Mouse (Mus musculus) MN1 (cell line): Measurements from ENCODE around the gene Tmem100.

Experiments used
- DNase-seq: peaks from one replicate; pipeline ENCODE4 v3.0.0-alpha.2; 2016; ENCODE audit warnings: low spot score

Gene Tmem100

DNA sequence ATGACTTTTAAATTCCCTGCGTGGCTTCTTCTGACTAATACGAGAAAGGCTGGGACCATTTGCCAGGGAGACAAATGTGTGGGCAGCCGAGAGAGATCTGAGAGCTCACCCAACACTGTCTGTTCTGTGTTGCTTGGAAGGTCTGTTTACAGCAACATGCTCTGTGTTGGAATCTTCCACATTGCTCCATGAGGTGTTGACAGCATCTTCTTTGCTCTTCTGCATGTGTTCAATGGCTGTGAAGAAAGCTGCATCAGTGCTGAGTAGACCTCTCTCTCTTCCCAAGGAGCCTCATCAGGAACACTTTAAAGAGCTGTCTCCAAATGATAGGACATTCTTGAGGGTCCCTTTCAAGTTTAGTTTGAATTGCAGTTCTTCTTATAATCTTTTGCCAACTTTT, 32.5 kb downstream of the Tmem100 start:
- DNase-seq: no peak

DNA sequence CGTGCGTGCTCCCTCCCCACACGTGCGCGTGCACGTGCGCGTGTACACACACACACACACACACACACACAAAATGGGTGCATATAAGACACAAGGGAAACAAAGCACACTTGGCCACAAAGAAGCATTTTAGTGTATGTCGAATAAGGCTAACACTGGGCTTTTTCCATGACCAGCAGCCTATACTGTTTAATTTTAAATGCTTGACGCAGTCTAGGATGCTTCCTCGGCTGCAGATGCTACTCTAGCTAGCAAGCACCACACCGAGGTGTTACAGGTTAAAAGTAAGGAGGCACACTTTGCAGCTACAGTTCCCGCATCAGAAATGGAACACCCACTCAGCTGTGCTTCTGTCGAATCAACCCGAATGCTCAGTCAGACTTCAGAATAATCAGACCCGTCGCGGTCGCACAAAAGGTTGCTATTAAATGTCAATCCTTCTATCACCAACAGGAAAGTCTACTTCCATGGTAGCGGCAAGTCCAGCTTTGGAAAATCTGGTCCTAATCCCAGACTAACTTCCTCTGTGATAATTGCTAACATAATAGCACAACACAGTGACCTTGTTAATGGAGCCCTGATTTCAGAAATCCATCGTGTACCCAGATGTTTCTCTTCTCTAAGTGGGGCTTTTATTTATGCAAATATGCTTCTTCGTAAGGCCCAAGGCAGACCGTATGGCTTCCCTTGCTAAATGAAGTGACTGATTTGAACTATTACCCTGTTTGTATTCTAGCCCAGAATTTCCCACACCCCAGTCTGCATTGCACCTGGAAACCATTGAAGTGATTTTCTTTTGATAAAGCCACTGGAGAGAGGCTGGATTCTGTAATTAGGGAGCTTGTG, 36.5 kb downstream of the Tmem100 start:
- DNase-seq: no peak

DNA sequence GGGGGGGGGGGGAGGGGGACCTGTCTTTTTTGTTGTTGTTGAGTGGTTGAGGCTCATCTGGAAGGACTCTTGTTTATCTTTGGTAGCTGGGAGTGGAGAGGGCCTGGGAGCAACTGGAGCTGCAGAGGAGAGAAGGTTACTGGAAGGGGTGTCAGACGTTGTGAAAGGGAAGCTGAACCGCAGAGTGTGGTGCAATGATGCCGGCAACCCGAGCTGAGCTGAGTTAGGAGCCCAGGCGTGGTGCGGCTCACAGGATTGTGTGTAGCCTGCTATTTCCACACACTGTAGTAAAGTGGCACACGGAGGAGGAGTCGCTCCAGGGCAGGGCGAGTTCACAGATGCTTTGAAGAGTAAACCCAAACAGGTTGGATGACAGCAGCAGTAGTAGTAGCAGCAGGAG, 41.6 kb downstream of the Tmem100 start:
- no peak for DNase-seq

DNA sequence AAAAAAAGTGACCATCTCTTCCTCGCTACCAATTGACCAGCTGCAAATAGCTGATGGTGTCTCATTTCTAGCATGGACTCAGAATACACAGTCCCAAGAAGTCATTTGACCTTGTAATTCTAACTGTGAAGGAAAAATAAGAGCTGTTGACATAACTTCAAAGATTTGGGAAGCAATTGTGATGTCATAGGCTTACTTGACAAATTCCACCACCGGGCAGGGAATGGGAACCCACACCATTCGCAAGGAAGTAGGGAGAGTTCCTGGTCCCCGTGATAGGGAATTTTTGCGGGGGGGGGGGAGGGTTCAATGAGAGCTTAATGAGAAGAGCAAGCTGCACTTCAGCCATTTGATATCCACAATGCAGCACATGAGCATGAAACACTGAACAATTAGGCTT, 43.1 kb downstream of the Tmem100 start:
- DNase-seq: no peak

DNA sequence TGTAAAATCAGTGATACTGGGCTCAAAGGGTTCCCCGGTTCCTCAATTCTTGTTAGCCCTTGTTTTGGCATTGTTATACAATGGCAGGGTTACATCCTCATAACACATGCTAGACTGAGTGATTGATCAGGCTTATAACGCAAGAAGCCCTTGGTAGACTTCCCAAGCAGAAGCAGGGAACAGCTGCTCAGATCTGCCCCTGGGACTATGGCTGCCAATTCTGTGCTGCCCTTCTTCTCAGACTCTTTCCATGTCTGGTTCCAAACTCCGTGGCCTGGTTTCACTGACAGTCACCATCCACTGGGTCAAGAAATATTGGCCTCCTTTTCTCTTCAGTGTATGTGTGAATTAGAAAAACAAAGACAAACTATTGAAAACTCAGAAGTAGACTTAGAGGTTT, 46.5 kb downstream of the Tmem100 start:
- no peak for DNase-seq

DNA sequence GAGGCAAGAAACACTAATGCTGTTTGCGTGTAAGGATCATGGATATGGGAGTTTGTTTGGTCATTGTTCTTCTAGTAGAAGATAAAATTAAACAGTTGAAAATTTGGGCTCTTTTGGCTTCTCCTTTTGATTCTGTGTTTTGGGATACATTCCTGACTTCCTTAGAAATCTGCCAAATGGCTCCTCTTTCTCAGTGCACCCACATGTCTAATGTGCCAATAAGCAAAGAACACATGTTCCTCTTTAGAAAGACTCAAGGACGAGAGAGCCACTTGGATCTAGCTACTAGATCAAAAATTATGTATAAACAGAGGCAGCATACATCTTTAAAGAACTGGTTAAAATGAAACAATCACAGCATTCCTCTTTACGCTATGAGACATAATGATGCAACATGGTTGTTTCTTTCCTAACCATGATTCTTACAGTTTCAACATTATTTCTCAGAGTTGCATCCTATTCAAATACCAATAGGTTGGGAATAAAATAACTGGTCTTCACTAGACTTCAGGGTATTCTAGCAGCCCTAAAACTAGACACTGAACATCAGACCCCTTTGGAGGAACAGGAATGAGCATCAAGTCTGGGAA, 50.6 kb downstream of the Tmem100 start:
- no peak for DNase-seq

DNA sequence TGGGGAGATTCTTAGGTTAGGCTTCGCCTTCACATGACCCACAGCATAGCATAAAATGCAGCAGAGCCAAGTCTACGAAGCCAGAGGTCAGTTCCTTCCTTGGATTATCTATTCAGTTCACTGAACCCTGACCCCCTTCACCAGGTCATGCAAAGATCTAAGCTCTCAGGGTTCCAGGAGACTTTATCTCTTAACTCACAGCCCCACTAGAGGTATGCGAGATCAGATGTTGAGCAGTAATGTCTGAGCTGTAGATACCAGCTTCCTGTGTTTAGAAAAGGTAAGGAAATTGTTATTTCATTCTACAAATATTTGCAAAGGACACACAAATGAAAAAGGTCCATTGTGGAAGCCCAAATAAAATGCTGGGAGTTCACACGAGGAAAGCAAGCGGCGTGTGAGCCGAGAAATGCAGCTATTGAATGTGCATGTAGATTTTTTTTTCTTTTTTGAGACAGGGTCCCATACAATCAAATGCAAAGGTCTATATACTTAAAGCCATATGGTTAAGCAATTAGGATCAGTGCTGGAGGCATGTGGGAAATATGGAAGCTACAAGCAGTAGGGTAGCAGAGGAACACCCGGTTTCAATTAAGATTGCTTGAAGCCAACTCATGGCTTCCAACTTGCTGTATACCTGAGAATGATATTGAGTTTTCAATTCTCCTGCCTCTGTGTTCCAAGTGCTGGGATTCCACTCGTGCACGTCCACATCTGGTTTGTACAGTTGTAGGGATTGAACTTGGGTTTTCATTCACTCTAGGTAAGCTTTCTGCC, 51.9 kb downstream of the Tmem100 start:
- DNase-seq: no peak

DNA sequence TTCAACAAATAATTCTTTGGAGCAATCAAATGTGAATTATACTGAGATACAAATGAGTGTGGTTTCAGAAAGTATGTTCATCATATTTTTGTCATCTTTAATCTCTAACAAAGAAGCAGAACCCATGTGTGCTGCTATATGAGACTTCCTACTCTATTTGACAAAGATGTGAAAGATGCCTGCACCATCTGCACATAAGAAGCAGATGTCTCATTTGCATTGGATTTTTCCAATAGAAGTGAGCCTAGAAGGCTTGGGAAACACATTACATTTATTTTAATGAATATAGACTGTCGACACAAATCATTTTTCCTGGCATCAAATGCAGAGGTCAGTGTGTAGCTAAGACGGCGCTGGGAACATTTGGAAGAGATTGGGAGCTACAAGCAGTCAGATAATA, 52.9 kb downstream of the Tmem100 start:
- DNase-seq: no peak

DNA sequence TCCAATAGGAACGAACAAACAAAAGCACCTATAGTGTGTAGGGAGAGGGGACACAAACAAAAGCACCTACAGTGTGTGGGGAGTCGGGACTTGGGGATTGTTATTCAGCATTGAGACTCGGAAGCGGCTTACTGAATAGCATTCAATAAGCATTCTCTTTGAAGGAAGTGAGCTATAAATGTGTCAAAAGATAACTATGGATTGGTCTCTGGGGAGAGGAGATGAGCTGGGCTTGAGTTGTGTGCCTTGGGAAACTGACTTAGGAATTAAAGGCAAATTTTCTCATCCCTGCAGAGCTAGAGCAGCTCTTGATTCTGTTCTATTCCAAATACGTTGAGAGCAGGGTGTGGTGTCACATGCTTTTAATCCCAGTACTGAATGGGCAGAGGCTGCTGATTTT, 54.0 kb downstream of the Tmem100 start:
- no peak for DNase-seq
